Mouse (Mus musculus): ENCODE measurements around the gene Gm614.
A peak's percentile ranks its signal among the peaks of the same experiment; 100 is the strongest.

Gene Gm614

GRCm38 (mm10) chrX:101260441-101261325 is 3.1 kb downstream of the Gm614 start:
- DNase-seq (ENCODE audit: low read depth, low spot score): no peak

- DNase-seq (ENCODE audit: low read depth, low spot score): no peak
Observed at GRCm38 (mm10) chrX:101256603-101257002, 7.2 kb downstream of the Gm614 start.

- no peak for DNase-seq (ENCODE audit: low read depth, low spot score)
Observed at GRCm38 (mm10) chrX:101254740-101255139, 9.1 kb downstream of the Gm614 start.

GRCm38 (mm10) chrX:101253952-101254729 is 9.7 kb downstream of the Gm614 start, which contains the start of gene Foxo4:
Gene Foxo4 (plus strand): TSS chrX:101254528.
- peak; percentile 71 for DNase-seq (ENCODE audit: low read depth, low spot score)

GRCm38 (mm10) chrX:101245011-101245410 is 18.8 kb downstream of the Gm614 start:
- DNase-seq (ENCODE audit: low read depth, low spot score): no peak

GRCm38 (mm10) chrX:101222796-101223162 is 41.0 kb downstream of the Gm614 start:
- DNase-seq (ENCODE audit: low read depth, low spot score): no peak

- DNase-seq (ENCODE audit: low read depth, low spot score): peak; percentile 82
Observed at GRCm38 (mm10) chrX:101221834-101222795, 41.7 kb downstream of the Gm614 start, which contains the start of gene Snx12. Gene Snx12 (minus strand): TSS chrX:101222563.
